Mouse (Mus musculus): ENCODE results near the gene Hmgcl.

The Hmgcl gene

GRCm38 (mm10) chr4:135946278-135946658 lies at the start of gene Hmgcl:
Gene Hmgcl (plus strand): TSS chr4:135946448.
- DNase-seq (ENCODE audit: low read depth, low spot score) = peak; percentile 92

- peak; percentile 89 for DNase-seq (ENCODE audit: low read depth, low spot score)
Observed at GRCm38 (mm10) chr4:135898380-135899049, 47.7 kb upstream of the Hmgcl start.

GRCm38 (mm10) chr4:135899050-135899448 lies 47.2 kb upstream of the Hmgcl start:
- DNase-seq (ENCODE audit: low read depth, low spot score) = no peak

- DNase-seq (ENCODE audit: low read depth, low spot score) = no peak
Observed at GRCm38 (mm10) chr4:135900008-135900407, 46.2 kb upstream of the Hmgcl start.

GRCm38 (mm10) chr4:135902606-135903242 lies 43.5 kb upstream of the Hmgcl start:
- no peak for DNase-seq (ENCODE audit: low read depth, low spot score)

- peak; percentile 51 for DNase-seq (ENCODE audit: low read depth, low spot score)
Observed at GRCm38 (mm10) chr4:135904810-135905209, 41.4 kb upstream of the Hmgcl start.

- peak; percentile 42 for DNase-seq (ENCODE audit: low read depth, low spot score)
Observed at GRCm38 (mm10) chr4:135906633-135907032, 39.6 kb upstream of the Hmgcl start.

GRCm38 (mm10) chr4:135909326-135910066 lies 36.8 kb upstream of the Hmgcl start:
- no peak for DNase-seq (ENCODE audit: low read depth, low spot score)

GRCm38 (mm10) chr4:135911531-135911930 lies 34.7 kb upstream of the Hmgcl start:
- peak; percentile 63 for DNase-seq (ENCODE audit: low read depth, low spot score)

GRCm38 (mm10) chr4:135912164-135912563 lies 34.1 kb upstream of the Hmgcl start:
- DNase-seq (ENCODE audit: low read depth, low spot score) = no peak

GRCm38 (mm10) chr4:135912835-135913234 lies 33.4 kb upstream of the Hmgcl start:
- no peak for DNase-seq (ENCODE audit: low read depth, low spot score)

GRCm38 (mm10) chr4:135913433-135913832 lies 32.8 kb upstream of the Hmgcl start:
- DNase-seq (ENCODE audit: low read depth, low spot score) = no peak

- DNase-seq (ENCODE audit: low read depth, low spot score) = no peak
Observed at GRCm38 (mm10) chr4:135918635-135919279, 27.5 kb upstream of the Hmgcl start.

- DNase-seq (ENCODE audit: low read depth, low spot score) = no peak
Observed at GRCm38 (mm10) chr4:135919280-135919639, 27.0 kb upstream of the Hmgcl start.

GRCm38 (mm10) chr4:135920304-135921241 lies 25.7 kb upstream of the Hmgcl start, which contains the start of gene Fuca1:
Gene Fuca1 (plus strand): TSS chr4:135920735.
- peak; percentile 96 for DNase-seq (ENCODE audit: low read depth, low spot score)

- no peak for DNase-seq (ENCODE audit: low read depth, low spot score)
Observed at GRCm38 (mm10) chr4:135921257-135922120, 24.8 kb upstream of the Hmgcl start.

GRCm38 (mm10) chr4:135922190-135922589 lies 24.1 kb upstream of the Hmgcl start:
- DNase-seq (ENCODE audit: low read depth, low spot score) = no peak

GRCm38 (mm10) chr4:135924418-135924817 lies 21.8 kb upstream of the Hmgcl start:
- DNase-seq (ENCODE audit: low read depth, low spot score) = no peak

- no peak for DNase-seq (ENCODE audit: low read depth, low spot score)
Observed at GRCm38 (mm10) chr4:135925341-135925740, 20.9 kb upstream of the Hmgcl start.

- DNase-seq (ENCODE audit: low read depth, low spot score) = no peak
Observed at GRCm38 (mm10) chr4:135926195-135926808, 19.9 kb upstream of the Hmgcl start.
